Mouse (Mus musculus) lung, postnatal 0 days (tissue): Measurements from ENCODE around the gene Tmem140. TPM values are rescaled to one million over a fixed set of nuclear protein-coding genes. Genes with fewer than 3 reads are reported as not detected.

Source experiments
- ATAC-seq: fragments of 200-750 bp; cut with Nextera tagmentation; 2 replicates; pipeline ENCODE4 v1.8.0; 2017; ENCODE audit warnings: moderate library complexity
- DNase-seq: peaks from one replicate; pipeline ENCODE4 v3.0.0-alpha.2; 2016; ENCODE audit warnings: low spot score
- H3K27ac ChIP-seq: fragments of 300-500 bp; sonication (generic); 2 replicates; pipeline ENCODE4 v1.5.1; 2014; ENCODE audit warnings: antibody characterized with exemption, mild to moderate bottlenecking, low read length, mixed read lengths
- H3K27me3 ChIP-seq: fragments of 300-500 bp; sonication (generic); replicated peaks from 2 replicates; pipeline ENCODE4 v1.6.1; 2014; ENCODE audit warnings: low read length, mixed read lengths; ENCODE audit not compliant: insufficient read depth
- H3K36me3 ChIP-seq: fragments of 300-500 bp; sonication (generic); 2 replicates; pipeline ENCODE4 v1.6.1; 2014; ENCODE audit warnings: low read length, mixed read lengths; ENCODE audit not compliant: insufficient read depth
- H3K4me1 ChIP-seq: fragments of 300-500 bp; sonication (generic); 2 replicates; pipeline ENCODE4 v1.6.1; 2014; ENCODE audit warnings: antibody characterized with exemption, low read depth, low read length, mixed read lengths; ENCODE audit not compliant: insufficient read depth
- H3K4me2 ChIP-seq: fragments of 300-500 bp; sonication (generic); replicated peaks from 2 replicates; pipeline ENCODE4 v1.6.1; 2014; ENCODE audit warnings: low read depth, mild to moderate bottlenecking, low read length, moderate library complexity, mixed read lengths
- H3K4me3 ChIP-seq: fragments of 300-500 bp; sonication (generic); 2 replicates; pipeline ENCODE4 v1.5.1; 2014; ENCODE audit warnings: low read depth, low read length
- H3K9ac ChIP-seq: fragments of 300-500 bp; sonication (generic); replicated peaks from 2 replicates; pipeline ENCODE4 v1.6.1; 2014; ENCODE audit warnings: low read depth, mild to moderate bottlenecking
- H3K9me3 ChIP-seq: fragments of 300-500 bp; sonication (generic); 2 replicates; pipeline ENCODE4 v1.6.1; 2016; ENCODE audit warnings: low read length, mixed read lengths
- CTCF ChIP-seq: IDR thresholded peaks from 2 replicates; pipeline ENCODE4 v1.5.1; 2016; ENCODE audit warnings: antibody characterized with exemption, mild to moderate bottlenecking
- EP300 ChIP-seq: IDR thresholded peaks from 2 replicates; pipeline ENCODE4 v1.6.1; 2016; ENCODE audit warnings: antibody characterized with exemption, mild to moderate bottlenecking, control low read depth
- WGBS: fragments of 180-500 bp; shearing (Covaris S2); extraction: QIAGEN DNeasy Blood & Tissue Kit; methylation state at CpG from one replicate; pipeline ENCODE4 v1.1.7; 2014; 5-methylcytosine and 5-hydroxymethylcytosine counted together
- polyA plus RNA-seq: library from polyadenylated mRNA; unstranded; fragments of >200 nt; fragmentation: Nextera tagmentation; extraction: Ambion mirVana; gene quantifications from 2 replicates; pipeline ENCODE4 v1.2.1, GENCODE M21; 2015

Gene Tmem140
- polyA plus RNA-seq, 1 experiment from 2014 or later, result 34.9 TPM

DNA sequence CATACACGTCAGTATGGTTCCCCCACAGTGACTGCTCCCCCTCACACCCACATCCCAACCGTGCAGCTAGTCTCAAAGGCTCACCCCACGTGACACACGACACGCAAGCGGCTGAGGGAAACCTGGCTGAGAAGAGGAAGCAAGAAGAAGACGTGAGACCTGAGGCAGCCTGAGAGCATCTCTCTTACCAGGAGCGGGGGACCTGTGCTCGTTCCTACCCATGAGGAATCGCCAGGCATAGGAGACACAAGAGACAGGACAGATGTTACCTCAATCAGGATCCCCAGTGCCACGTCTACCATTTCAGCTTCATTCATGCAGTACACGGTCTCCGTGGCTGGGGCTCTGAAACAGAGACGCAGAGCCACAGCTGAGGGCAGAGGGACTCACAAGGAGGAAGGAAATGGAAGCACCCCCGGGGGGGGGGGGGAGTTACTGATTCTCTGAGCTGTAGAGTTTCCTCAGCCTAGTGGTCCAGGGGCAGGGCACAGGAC lies 12.4 kb downstream of the Tmem140 start:
- H3K4me3 ChIP-seq, result no peak overlapping the region
- TF ChIP-seq EP300, result no peak
- TF ChIP-seq CTCF, result no peak
- H3K4me2 ChIP-seq, result peak overlapping the region; percentile 27
- peak overlapping the region; percentile 89 for H3K27ac ChIP-seq
- DNase-seq, result no peak
- no peaks in the 10 kb centered on the region for H3K27me3 ChIP-seq
- no peak for ATAC-seq
- H3K9ac ChIP-seq, result no peak overlapping the region; the same call in 1 of the 2 replicates
- H3K36me3 ChIP-seq, result peaks cover 5% of the 10 kb centered on the region; the same call in 1 of the 2 replicates
- H3K9me3 ChIP-seq, result no peaks in the 10 kb centered on the region
- 72% methylated on average over 14 of the region's 15 CpGs for WGBS
- peaks cover 12% of the 10 kb centered on the region; the same call in 1 of the 2 replicates for H3K4me1 ChIP-seq

GRCm38 (mm10) chr6:34875966-34876834 lies 13.3 kb downstream of the Tmem140 start:
- no peak overlapping the region for H3K9ac ChIP-seq
- peak overlapping the region; percentile 95 for H3K27ac ChIP-seq
- ATAC-seq, result no peak
- no peak overlapping the region for H3K4me3 ChIP-seq
- H3K4me1 ChIP-seq, result peaks cover 12% of the 10 kb centered on the region; the same call in 1 of the 2 replicates
- TF ChIP-seq EP300, result no peak
- TF ChIP-seq CTCF, result peak; percentile 54
- H3K4me2 ChIP-seq, result no peak overlapping the region
- H3K9me3 ChIP-seq, result no peaks in the 10 kb centered on the region
- peaks cover 5% of the 10 kb centered on the region; the same call in 1 of the 2 replicates for H3K36me3 ChIP-seq
- H3K27me3 ChIP-seq, result no peaks in the 10 kb centered on the region
- DNase-seq, result peak; percentile 30
- WGBS, result 44% methylated on average over 12 of the region's 12 CpGs

GRCm38 (mm10) chr6:34876835-34877156 lies 13.8 kb downstream of the Tmem140 start:
- peaks cover 5% of the 10 kb centered on the region; the same call in 1 of the 2 replicates for H3K36me3 ChIP-seq
- H3K4me2 ChIP-seq, result peak overlapping the region; percentile 68
- peaks cover 12% of the 10 kb centered on the region; the same call in 1 of the 2 replicates for H3K4me1 ChIP-seq
- no peak for DNase-seq
- peak overlapping the region; percentile 95; the same call in 1 of the 2 replicates for H3K27ac ChIP-seq
- no peak overlapping the region for H3K4me3 ChIP-seq
- H3K9ac ChIP-seq, result no peak overlapping the region
- H3K9me3 ChIP-seq, result no peaks in the 10 kb centered on the region
- 23% methylated on average over 2 of the region's 2 CpGs for WGBS
- TF ChIP-seq CTCF, result no peak
- no peak for TF ChIP-seq EP300
- ATAC-seq, result no peak
- H3K27me3 ChIP-seq, result no peaks in the 10 kb centered on the region

DNA sequence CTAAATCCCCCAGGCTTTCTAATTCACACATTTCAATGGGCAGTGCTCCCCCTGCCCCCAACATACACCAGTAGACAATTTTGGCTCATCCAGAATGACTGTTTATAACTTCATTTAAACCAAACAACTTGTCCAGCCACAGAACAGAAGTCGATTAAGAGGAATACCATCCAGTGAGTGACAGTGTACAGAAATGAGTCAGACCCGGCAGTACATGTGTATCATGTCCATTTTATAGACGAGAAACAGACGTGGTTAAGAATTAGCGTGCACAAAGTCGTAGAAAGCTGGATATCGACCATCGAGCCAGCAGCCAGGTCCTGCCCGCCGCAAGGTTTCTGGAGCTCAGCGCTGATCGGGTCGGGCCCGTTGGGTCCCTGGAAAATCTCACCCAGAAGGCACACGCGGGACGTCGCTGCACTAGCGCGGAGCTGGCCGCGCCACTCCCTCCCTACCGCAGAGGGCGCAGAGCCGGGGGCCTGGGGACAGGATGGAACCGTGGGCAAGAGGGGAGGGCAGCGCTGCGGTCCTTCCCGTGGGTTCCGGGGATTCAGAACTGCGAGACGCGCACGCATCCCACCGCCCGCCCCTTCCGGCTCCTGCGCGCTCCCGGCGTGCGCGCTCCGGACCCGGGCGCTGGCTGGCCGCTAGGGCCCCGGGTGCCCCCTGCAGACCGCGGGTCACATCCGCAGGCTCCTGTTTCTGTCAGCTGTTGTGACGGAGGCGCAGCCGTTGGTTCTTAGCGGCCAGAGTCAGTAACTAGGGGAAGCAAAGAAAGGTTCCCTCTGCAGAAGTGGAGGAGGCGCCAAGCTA lies 14.8 kb downstream of the Tmem140 start, which contains the start of gene Cyren:
Gene Cyren, minus strand, starts transcription at position 552 of the 813 bp plus-strand sequence.
- TF ChIP-seq CTCF, result peak; percentile 75
- TF ChIP-seq EP300, result no peak

DNA sequence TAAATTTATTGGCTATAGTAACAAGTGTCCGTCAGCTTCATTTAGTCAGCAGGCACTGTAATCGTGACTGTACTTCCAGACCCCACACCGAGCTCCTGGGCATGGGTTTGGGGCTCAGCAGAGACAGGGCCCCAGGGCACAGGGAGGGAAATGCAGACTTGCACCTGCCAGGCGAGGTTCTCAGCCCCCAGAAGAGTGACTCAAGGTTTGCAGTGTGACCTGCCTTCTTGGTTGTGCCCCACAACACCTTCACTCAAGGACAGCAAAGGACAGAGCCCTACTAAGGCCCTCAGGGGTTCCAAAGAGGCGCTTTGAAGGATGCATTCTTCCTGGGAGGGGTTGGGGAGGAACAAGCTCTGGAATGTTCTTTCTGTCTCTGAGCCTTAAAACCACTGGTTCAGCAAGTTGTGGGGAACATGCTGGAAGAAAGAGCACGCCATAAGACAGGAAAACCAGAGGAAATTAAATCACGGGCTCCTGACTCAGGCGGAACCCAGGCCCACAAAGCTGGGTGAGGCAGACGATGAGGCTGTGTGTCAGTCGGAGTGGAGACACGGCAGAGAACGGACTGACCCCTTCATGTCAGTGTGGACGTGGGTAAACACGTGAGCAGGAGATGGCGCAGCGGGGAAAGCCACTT lies 16.3 kb downstream of the Tmem140 start:
- H3K9me3 ChIP-seq, result no peaks in the 10 kb centered on the region
- 0 out of 2 replicates have a peak, but pooled peaks cover 4% of the 10 kb centered on the region for H3K36me3 ChIP-seq
- no peak overlapping the region for H3K27ac ChIP-seq
- no peak overlapping the region for H3K9ac ChIP-seq
- no peak overlapping the region for H3K4me3 ChIP-seq
- H3K4me1 ChIP-seq, result peaks cover 12% of the 10 kb centered on the region; the same call in 1 of the 2 replicates
- no peak for ATAC-seq
- no peak for DNase-seq
- H3K27me3 ChIP-seq, result no peaks in the 10 kb centered on the region
- no peak overlapping the region for H3K4me2 ChIP-seq
- WGBS, result 90% methylated on average over 16 of the region's 16 CpGs
- TF ChIP-seq EP300 (no peak), CTCF (no peak)

More for the DNA sequence above, 14.8 kb downstream of the Tmem140 start, which contains the start of gene Cyren:
- DNase-seq (peak; percentile 97), ATAC-seq (peak; percentile 94)
- Histone ChIP-seq H3K36me3 (peaks cover 3% of the 10 kb centered on the region; the same call in 1 of the 2 replicates), H3K27me3 (no peaks in the 10 kb centered on the region), H3K27ac (peak within 1 kb of the TSS; percentile 95), H3K4me1 (peaks cover 12% of the 10 kb centered on the region; the same call in 1 of the 2 replicates), H3K4me3 (peak within 1 kb of the TSS; percentile 62), H3K4me2 (peak within 1 kb of the TSS; percentile 68), H3K9me3 (no peaks in the 10 kb centered on the region), H3K9ac (peak within 1 kb of the TSS; percentile 73)
- WGBS, result 2% methylated on average over 40 of the region's 56 CpGs
